8 mouse cellular contexts compared by ENCODE assay signal in the genomic region with DNA sequence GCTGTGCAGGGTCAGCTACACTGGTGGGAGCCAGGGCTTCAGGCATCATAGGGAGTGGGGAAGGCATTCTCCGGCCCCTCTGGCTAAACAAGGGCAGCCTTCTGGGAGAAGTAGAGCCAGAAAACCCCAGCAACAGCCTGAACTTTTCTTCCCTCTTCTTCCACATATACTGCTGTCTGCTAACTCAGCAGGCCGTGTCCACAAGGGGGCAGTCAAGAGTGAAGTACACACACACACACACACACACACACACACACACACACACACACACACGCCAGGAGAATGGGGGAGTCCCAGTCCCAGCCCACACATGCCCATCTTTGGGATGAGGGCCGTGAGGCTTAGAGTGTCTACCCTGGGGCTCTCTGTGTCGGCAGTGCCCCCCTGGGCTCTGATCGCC.
DNase-seq lines count a peak whose midpoint lies in the region; ATAC-seq and TF ChIP-seq lines count a peak whose summit lies in the region.
"Had no signal": no experiment of that assay in that cellular context is flagged by ENCODE, and none has a peak within 500 bp of the region (broad histone marks: within the 10 kb centered on the region; RNA-seq: fewer than 3 reads in every experiment).

No protein-coding gene starts in this region.

- H3K27ac ChIP-seq in ES-Bruce4 (ENCODE audit: insufficient read depth, low read length), result no peak overlapping the region
- H3K27ac ChIP-seq in liver, postnatal 0 days (ENCODE audit: low read depth), result no peak overlapping the region
- no peak overlapping the region for H3K27ac ChIP-seq in forebrain, embryonic 15.5 days (replicated peaks)
- H3K27ac ChIP-seq: embryonic facial prominence, embryonic 13.5 days had no signal

- H3K4me3 ChIP-seq in ES-Bruce4 (ENCODE audit: low read depth, low read length), result no peak overlapping the region
- H3K4me3 ChIP-seq in liver, postnatal 0 days (ENCODE audit: low read depth, low read length), result no peak overlapping the region
- H3K4me3 ChIP-seq in forebrain, embryonic 15.5 days, result no peak overlapping the region
- H3K4me3 ChIP-seq: embryonic facial prominence, embryonic 13.5 days had no signal

- peak; percentile 11 to 55 for DNase-seq in kidney, postnatal 36 days
- no peak for DNase-seq in kidney, adult 9 months
- DNase-seq in R1 (ENCODE audit: low read depth, low spot score), result peak; percentile 68
- peak; percentile 71 for DNase-seq in liver, postnatal 0 days

- H3K9me3 ChIP-seq in ES-Bruce4 (replicated peaks; ENCODE audit: control insufficient read depth, insufficient read depth, low read length, poor library complexity, severe bottlenecking), result no peaks in the 10 kb centered on the region
- H3K9me3 ChIP-seq in liver, postnatal 0 days (ENCODE audit: low read length), result no peaks in the 10 kb centered on the region
- no peaks in the 10 kb centered on the region for H3K9me3 ChIP-seq in forebrain, embryonic 15.5 days
- H3K9me3 ChIP-seq: embryonic facial prominence, embryonic 13.5 days had no signal

- H3K4me2 ChIP-seq in liver, postnatal 0 days (ENCODE audit: low read depth, low read length), result peak overlapping the region; percentile 39
- H3K4me2 ChIP-seq in forebrain, embryonic 15.5 days (replicated peaks), result no peak overlapping the region
- H3K4me2 ChIP-seq: embryonic facial prominence, embryonic 13.5 days had no signal

- no peaks in the 10 kb centered on the region for H3K36me3 ChIP-seq in ES-Bruce4 (ENCODE audit: control insufficient read depth, insufficient read depth, low read length, poor library complexity, severe bottlenecking)
- no peaks in the 10 kb centered on the region for H3K36me3 ChIP-seq in liver, postnatal 0 days (replicated peaks; ENCODE audit: insufficient read depth, low read length)
- H3K36me3 ChIP-seq in forebrain, embryonic 15.5 days, result no peaks in the 10 kb centered on the region
- H3K36me3 ChIP-seq: embryonic facial prominence, embryonic 13.5 days had no signal

- peaks cover 3% of the 10 kb centered on the region for H3K4me1 ChIP-seq in ES-Bruce4 (ENCODE audit: control insufficient read depth, insufficient read depth, low read length)
- H3K4me1 ChIP-seq in liver, postnatal 0 days (ENCODE audit: insufficient read depth), result peaks cover 4% of the 10 kb centered on the region
- H3K4me1 ChIP-seq in forebrain, embryonic 15.5 days, result no peaks in the 10 kb centered on the region
- H3K4me1 ChIP-seq: embryonic facial prominence, embryonic 13.5 days had no signal

- TF ChIP-seq POLR2A in ES-Bruce4 (IDR thresholded peaks at IDR 0.05; ENCODE audit: insufficient read depth, low read length), result no peak

- TF ChIP-seq CTCF in ES-Bruce4 (IDR thresholded peaks at IDR 0.05; ENCODE audit: low read depth, low read length), result peak; percentile 60
- peak; percentile 66 for TF ChIP-seq CTCF in liver, postnatal 0 days (IDR thresholded peaks at IDR 0.05; ENCODE audit: low read depth)

- H3K9ac ChIP-seq in ES-Bruce4 (ENCODE audit: low read depth, poor library complexity, severe bottlenecking), result no peak overlapping the region
- no peak overlapping the region for H3K9ac ChIP-seq in liver, postnatal 0 days (replicated peaks)
- H3K9ac ChIP-seq in forebrain, embryonic 15.5 days (replicated peaks), result no peak overlapping the region
- H3K9ac ChIP-seq: embryonic facial prominence, embryonic 13.5 days had no signal

- no peak for TF ChIP-seq EP300 in ES-Bruce4 (IDR thresholded peaks at IDR 0.05; ENCODE audit: insufficient read depth, low read depth, low read length)
- no peak for TF ChIP-seq EP300 in liver, postnatal 0 days (IDR thresholded peaks at IDR 0.05; ENCODE audit: low read depth)

- peak; percentile 55 for ATAC-seq in liver, postnatal 0 days
- ATAC-seq in erythroid progenitor cell, adult 5-6 weeks (replicated peaks; ENCODE audit: low FRiP score, poor library complexity, severe bottlenecking), result no peak
- ATAC-seq in forebrain, embryonic 15.5 days (replicated peaks), result no peak

- no peaks in the 10 kb centered on the region for H3K27me3 ChIP-seq in ES-Bruce4 (ENCODE audit: control insufficient read depth, insufficient read depth, low read length, poor library complexity, severe bottlenecking)
- peaks cover 4% of the 10 kb centered on the region; the same call in 1 of the 2 replicates for H3K27me3 ChIP-seq in liver, postnatal 0 days (ENCODE audit: insufficient read depth, low read length)
- H3K27me3 ChIP-seq in forebrain, embryonic 15.5 days, result no peaks in the 10 kb centered on the region
- H3K27me3 ChIP-seq: embryonic facial prominence, embryonic 13.5 days had no signal

- WGBS in liver, postnatal 0 days (ENCODE audit: insufficient replicate concordance), result 50% methylated on average over 6 of the region's 6 CpGs
- WGBS in forebrain, embryonic 15.5 days, result 79% methylated on average over 6 of the region's 6 CpGs
